Mouse (Mus musculus) B cell, adult 2 months (primary cell): ENCODE measurements around the gene Nppa.
A peak's percentile ranks its signal among the peaks of the same experiment; 100 is the strongest.
"Not testable (repeated sequence)": the region's sequence is repeated elsewhere in the genome, so short reads cannot be mapped to it uniquely, and the experiment has no call there.

Experiments
- DNase-seq, 2 experiments: peaks; one replicate each; pipeline ENCODE4 v3.0.0; 2022

The Nppa gene

GRCm38 (mm10) chr4:148012216-148012615 is 11.7 kb downstream of the Nppa start:
- no peak for DNase-seq

GRCm38 (mm10) chr4:148015418-148015817 is 14.9 kb downstream of the Nppa start:
- peak in 1 of 2 experiments; percentile 14 for DNase-seq

- no peak for DNase-seq
Measured at GRCm38 (mm10) chr4:148016981-148017380, 16.5 kb downstream of the Nppa start.

- DNase-seq: no peak
Measured at GRCm38 (mm10) chr4:148018410-148018809, 17.9 kb downstream of the Nppa start.

GRCm38 (mm10) chr4:148024003-148024402 is 23.5 kb downstream of the Nppa start:
- DNase-seq: no peak

GRCm38 (mm10) chr4:148029297-148029696 is 28.8 kb downstream of the Nppa start:
- no peak for DNase-seq

GRCm38 (mm10) chr4:148030506-148030905 is 30.0 kb downstream of the Nppa start:
- DNase-seq: no peak

- DNase-seq: no peak
Measured at GRCm38 (mm10) chr4:148033858-148034410, 33.4 kb downstream of the Nppa start.

GRCm38 (mm10) chr4:148035440-148035839 is 34.9 kb downstream of the Nppa start:
- no peak for DNase-seq

GRCm38 (mm10) chr4:148038079-148038599 is 37.6 kb downstream of the Nppa start:
- no peak for DNase-seq

GRCm38 (mm10) chr4:148038600-148039253 is 38.2 kb downstream of the Nppa start, which contains the start of the genes Clcn6 and Mthfr:
TSS of gene Clcn6 (minus strand) at chr4:148038821.
TSS of gene Mthfr (plus strand) at chr4:148039077.
- DNase-seq: peak; percentile 99

GRCm38 (mm10) chr4:148039254-148040028 is 38.9 kb downstream of the Nppa start:
- DNase-seq: peak; percentile 6 to 7

GRCm38 (mm10) chr4:148040029-148040830 is 39.7 kb downstream of the Nppa start:
- no peak for DNase-seq

- peak; percentile 14 to 24 for DNase-seq
Measured at GRCm38 (mm10) chr4:148040933-148041610, 40.5 kb downstream of the Nppa start.

- DNase-seq: peak in 1 of 2 experiments; percentile 23
Measured at GRCm38 (mm10) chr4:148041611-148042191, 41.2 kb downstream of the Nppa start.

GRCm38 (mm10) chr4:148043327-148043726 is 42.8 kb downstream of the Nppa start:
- not testable (repeated sequence) for DNase-seq

- DNase-seq: no peak
Measured at GRCm38 (mm10) chr4:148044113-148044512, 43.6 kb downstream of the Nppa start.

- DNase-seq: no peak
Measured at GRCm38 (mm10) chr4:148046450-148047031, 46.0 kb downstream of the Nppa start.

GRCm38 (mm10) chr4:148050396-148050914 is 49.9 kb downstream of the Nppa start:
- not testable (repeated sequence) for DNase-seq

GRCm38 (mm10) chr4:148051046-148051776 is 50.7 kb downstream of the Nppa start:
- DNase-seq: no peak
